Mouse (Mus musculus) adipose tissue, adult 10 weeks (tissue): ENCODE data around the gene Gm4553. TPM values are rescaled to one million over a fixed set of nuclear protein-coding genes. Genes with fewer than 3 reads are reported as not detected.

ENCODE experiments used
- polyA plus RNA-seq: library from polyadenylated mRNA; stranded (reverse); fragments of 350-450 nt; fragmentation: Illumina TruSeq; extraction: RNeasy Lipid Tissue Mini Kit (QIAGEN cat#74804); gene quantifications from one replicate; pipeline ENCODE4 v1.2.3, GENCODE M21; 2014; ENCODE audit warnings: low read depth, low replicate concordance

The Gm4553 gene
- not detected for polyA plus RNA-seq

GRCm38 (mm10) chr7:142165639-142166038 is at the start of gene Gm4553:
TSS of gene Gm4553 (minus strand) at chr7:142165739.

GRCm38 (mm10) chr7:142211559-142211958 is 46.0 kb upstream of the Gm4553 start, which contains the start of gene Gm7579:
TSS of gene Gm7579 (plus strand) at chr7:142211859.

GRCm38 (mm10) chr7:142201064-142201463 is 35.5 kb upstream of the Gm4553 start, which contains the start of gene Krtap5-3:
TSS of gene Krtap5-3 (plus strand) at chr7:142201364.

GRCm38 (mm10) chr7:142190289-142190688 is 24.8 kb upstream of the Gm4553 start, which contains the start of gene Gm10153:
TSS of gene Gm10153 (minus strand) at chr7:142190389.

GRCm38 (mm10) chr7:142175905-142176304 is 10.4 kb upstream of the Gm4553 start, which contains the start of gene Krtap5-2:
TSS of gene Krtap5-2 (minus strand) at chr7:142176005.

GRCm38 (mm10) chr7:142157013-142157412 is 8.5 kb downstream of the Gm4553 start, which contains the start of gene Gm29735:
TSS of gene Gm29735 (minus strand) at chr7:142157113.

GRCm38 (mm10) chr7:142144507-142144906 is 21.0 kb downstream of the Gm4553 start, which contains the start of gene Gm45337:
TSS of gene Gm45337 (minus strand) at chr7:142144607.

GRCm38 (mm10) chr7:142135934-142136333 is 29.6 kb downstream of the Gm4553 start, which contains the start of gene Gm39115:
TSS of gene Gm39115 (minus strand) at chr7:142136034.

GRCm38 (mm10) chr7:142120629-142121028 is 44.9 kb downstream of the Gm4553 start, which contains the start of gene Gm45618:
TSS of gene Gm45618 (minus strand) at chr7:142120729.

Other genes with a start within 250 kb of the Gm4553 start
- 61.8 TPM for gene Tollip, start 247.2 kb downstream of the Gm4553 start, polyA plus RNA-seq
- gene Brsk2, start 216.0 kb downstream of the Gm4553 start, polyA plus RNA-seq = 1.3 TPM
- gene Mob2, start 104.7 kb downstream of the Gm4553 start, polyA plus RNA-seq = 41.4 TPM
- gene Dusp8, start 69.9 kb downstream of the Gm4553 start, polyA plus RNA-seq = 7.1 TPM
- gene Gm45618, start 45.0 kb downstream of the Gm4553 start, polyA plus RNA-seq = not detected
- gene Gm39115, start 29.7 kb downstream of the Gm4553 start, polyA plus RNA-seq = not detected
- not detected for gene Gm45337, start 21.1 kb downstream of the Gm4553 start, polyA plus RNA-seq
- gene Gm29735, start 8.6 kb downstream of the Gm4553 start, polyA plus RNA-seq = not detected
- gene Krtap5-2, start 10.3 kb upstream of the Gm4553 start, polyA plus RNA-seq = not detected
- gene Gm10153, start 24.6 kb upstream of the Gm4553 start, polyA plus RNA-seq = not detected
- not detected for gene Krtap5-3, start 35.6 kb upstream of the Gm4553 start, polyA plus RNA-seq
- gene Gm7579, start 46.1 kb upstream of the Gm4553 start, polyA plus RNA-seq = not detected
- gene Krtap5-5, start 64.2 kb upstream of the Gm4553 start, polyA plus RNA-seq = not detected
- not detected for gene Gm40460, start 75.3 kb upstream of the Gm4553 start, polyA plus RNA-seq
- not detected for gene Gm2431, start 92.6 kb upstream of the Gm4553 start, polyA plus RNA-seq
- gene Gm4559, start 108.6 kb upstream of the Gm4553 start, polyA plus RNA-seq = not detected
- gene Krtap5-1, start 131.4 kb upstream of the Gm4553 start, polyA plus RNA-seq = not detected
- not detected for gene Krtap5-4, start 137.8 kb upstream of the Gm4553 start, polyA plus RNA-seq
- gene Ifitm10, start 208.0 kb upstream of the Gm4553 start, polyA plus RNA-seq = 2.1 TPM
- gene Gm49369, start 216.9 kb upstream of the Gm4553 start, polyA plus RNA-seq = not detected
- gene Ctsd, start 222.3 kb upstream of the Gm4553 start, polyA plus RNA-seq = 780 TPM